Mouse (Mus musculus): ENCODE results near the gene Ankrd44. TPM values are rescaled to one million over a fixed set of nuclear protein-coding genes. Genes with fewer than 3 reads are reported as not detected.

Ankrd44 gene
- polyA plus RNA-seq, 1 experiment from 2014 or later = 14.7 TPM

GRCm38 (mm10) chr1:54877014-54877413 is 49.2 kb downstream of the Ankrd44 start:
- Histone ChIP-seq H3K4me1 (no peaks in the 10 kb centered on the region), H3K9me3 (no peaks in the 10 kb centered on the region), H3K4me3 (no peak overlapping the region), H3K9ac (no peak overlapping the region), H3K27me3 (replicated peaks) (no peaks in the 10 kb centered on the region), H3K4me2 (replicated peaks) (no peak overlapping the region), H3K36me3 (no peaks in the 10 kb centered on the region), H3K27ac (no peak overlapping the region)
- 96% methylated on average over 5 of the region's 5 CpGs for WGBS
- no peak for ATAC-seq (ENCODE audit: low FRiP score, low read depth)

- Histone ChIP-seq H3K9ac (no peak overlapping the region), H3K27ac (no peak overlapping the region), H3K4me3 (no peak overlapping the region), H3K9me3 (no peaks in the 10 kb centered on the region), H3K4me2 (replicated peaks) (no peak overlapping the region), H3K4me1 (no peaks in the 10 kb centered on the region), H3K36me3 (no peaks in the 10 kb centered on the region), H3K27me3 (replicated peaks) (no peaks in the 10 kb centered on the region)
- no peak for ATAC-seq (ENCODE audit: low FRiP score, low read depth)
- 89% methylated on average over 6 of the region's 6 CpGs for WGBS
These were observed 52.1 kb downstream of the Ankrd44 start for GRCm38 (mm10) chr1:54874094-54874493.

GRCm38 (mm10) chr1:54872857-54873616 is 53.1 kb downstream of the Ankrd44 start:
- no peak overlapping the region for H3K9ac ChIP-seq
- H3K27ac ChIP-seq = no peak overlapping the region
- no peaks in the 10 kb centered on the region for H3K27me3 ChIP-seq (replicated peaks)
- 86% methylated on average over 9 of the region's 9 CpGs for WGBS
- no peaks in the 10 kb centered on the region for H3K9me3 ChIP-seq
- ATAC-seq (ENCODE audit: low FRiP score, low read depth) = no peak
- H3K4me2 ChIP-seq (replicated peaks) = no peak overlapping the region
- no peaks in the 10 kb centered on the region for H3K4me1 ChIP-seq
- no peaks in the 10 kb centered on the region for H3K36me3 ChIP-seq
- no peak overlapping the region for H3K4me3 ChIP-seq

GRCm38 (mm10) chr1:54871321-54871720 is 54.9 kb downstream of the Ankrd44 start:
- ATAC-seq (ENCODE audit: low FRiP score, low read depth) = no peak
- WGBS = 94% methylated on average over 1 of the region's 1 CpGs
- H3K27me3 ChIP-seq (replicated peaks) = no peaks in the 10 kb centered on the region
- H3K9me3 ChIP-seq = no peaks in the 10 kb centered on the region
- no peaks in the 10 kb centered on the region for H3K4me1 ChIP-seq
- H3K36me3 ChIP-seq = no peaks in the 10 kb centered on the region
- no peak overlapping the region for H3K4me2 ChIP-seq (replicated peaks)
- H3K9ac ChIP-seq = no peak overlapping the region
- H3K27ac ChIP-seq = no peak overlapping the region
- no peak overlapping the region for H3K4me3 ChIP-seq

DNA sequence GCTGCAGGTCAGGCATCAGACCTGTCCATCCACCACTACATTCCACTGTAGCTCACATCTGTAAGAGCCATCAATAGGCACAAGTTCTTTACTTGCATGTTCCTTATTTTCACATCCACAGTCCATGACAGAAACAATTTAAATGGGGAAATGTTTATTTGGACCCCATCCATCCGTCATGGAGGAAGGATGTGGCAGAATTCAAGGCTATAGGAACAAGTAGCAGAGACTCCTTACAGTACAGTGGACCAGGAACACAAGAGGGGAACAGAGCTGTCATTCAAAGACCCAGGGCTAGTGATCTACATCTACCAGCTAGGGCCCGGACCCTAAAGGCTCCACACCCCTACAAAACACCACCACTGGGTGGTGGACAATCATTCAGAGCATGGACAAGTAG is 55.6 kb downstream of the Ankrd44 start:
- H3K9ac ChIP-seq = no peak overlapping the region
- H3K4me2 ChIP-seq (replicated peaks) = no peak overlapping the region
- H3K4me1 ChIP-seq = no peaks in the 10 kb centered on the region
- no peaks in the 10 kb centered on the region for H3K9me3 ChIP-seq
- no peak for ATAC-seq (ENCODE audit: low FRiP score, low read depth)
- H3K36me3 ChIP-seq = no peaks in the 10 kb centered on the region
- no peak overlapping the region for H3K4me3 ChIP-seq
- no peaks in the 10 kb centered on the region for H3K27me3 ChIP-seq (replicated peaks)
- H3K27ac ChIP-seq = no peak overlapping the region
- 80% methylated on average over 2 of the region's 2 CpGs for WGBS

DNA sequence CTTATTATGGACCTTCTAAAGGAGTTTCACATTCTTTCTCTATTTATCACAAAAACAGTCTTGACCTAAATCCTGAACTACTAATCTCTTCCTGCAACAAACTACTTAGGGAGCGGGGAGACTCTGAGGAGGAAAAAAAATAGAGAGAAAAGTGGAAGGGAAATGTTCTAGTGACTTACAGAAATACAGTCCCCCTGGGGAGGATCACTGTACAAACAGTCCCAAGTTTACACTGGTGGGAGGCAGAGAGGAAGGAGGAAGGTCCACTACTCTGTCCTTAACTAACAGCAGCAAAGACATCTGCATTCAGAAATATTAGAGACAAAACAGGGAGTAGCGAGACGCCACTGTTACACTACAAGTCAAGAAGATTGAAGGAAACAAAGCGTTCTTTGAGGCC is 59.0 kb downstream of the Ankrd44 start:
- Histone ChIP-seq H3K9ac (no peak overlapping the region), H3K36me3 (no peaks in the 10 kb centered on the region), H3K27ac (no peak overlapping the region), H3K4me2 (replicated peaks) (no peak overlapping the region), H3K9me3 (no peaks in the 10 kb centered on the region), H3K4me3 (no peak overlapping the region), H3K4me1 (peaks cover 3% of the 10 kb centered on the region; the same call in 1 of the 2 replicates), H3K27me3 (replicated peaks) (no peaks in the 10 kb centered on the region)
- ATAC-seq (ENCODE audit: low FRiP score, low read depth) = no peak
- WGBS = 50% methylated on average over 4 of the region's 4 CpGs

DNA sequence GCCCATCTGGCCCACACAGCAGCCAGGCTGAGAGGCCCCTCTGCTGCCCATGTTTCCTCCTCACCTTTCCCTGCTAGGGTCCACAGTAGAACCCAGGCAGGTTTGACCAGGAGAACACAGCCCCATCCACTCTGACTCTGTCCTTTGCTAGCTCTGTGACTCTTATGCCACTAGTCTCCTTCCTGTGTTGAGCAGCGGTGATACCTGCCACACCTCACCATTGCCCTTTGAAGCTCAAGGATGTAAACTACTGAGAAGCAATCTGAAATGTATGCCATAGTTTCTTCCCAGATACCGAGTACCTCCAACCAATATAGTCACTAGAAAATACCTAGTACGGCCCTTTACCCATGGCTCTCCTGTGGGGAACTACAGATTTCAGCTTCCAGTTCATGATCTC is 60.1 kb downstream of the Ankrd44 start:
- H3K36me3 ChIP-seq = no peaks in the 10 kb centered on the region
- no peak overlapping the region for H3K4me3 ChIP-seq
- no peaks in the 10 kb centered on the region for H3K9me3 ChIP-seq
- peaks cover 6% of the 10 kb centered on the region; the same call in 1 of the 2 replicates for H3K4me1 ChIP-seq
- no peak overlapping the region for H3K4me2 ChIP-seq (replicated peaks)
- H3K9ac ChIP-seq = no peak overlapping the region
- ATAC-seq (ENCODE audit: low FRiP score, low read depth) = no peak
- no peak overlapping the region for H3K27ac ChIP-seq
- WGBS = 85% methylated on average over 3 of the region's 3 CpGs
- no peaks in the 10 kb centered on the region for H3K27me3 ChIP-seq (replicated peaks)

- H3K27ac ChIP-seq = no peak overlapping the region
- H3K4me1 ChIP-seq = peaks cover 6% of the 10 kb centered on the region; the same call in 1 of the 2 replicates
- ATAC-seq (ENCODE audit: low FRiP score, low read depth) = no peak
- no peaks in the 10 kb centered on the region for H3K27me3 ChIP-seq (replicated peaks)
- H3K4me3 ChIP-seq = no peak overlapping the region
- 83% methylated on average over 7 of the region's 7 CpGs for WGBS
- no peaks in the 10 kb centered on the region for H3K9me3 ChIP-seq
- H3K36me3 ChIP-seq = no peaks in the 10 kb centered on the region
- H3K4me2 ChIP-seq (replicated peaks) = no peak overlapping the region
- no peak overlapping the region for H3K9ac ChIP-seq
These were observed 61.1 kb downstream of the Ankrd44 start for GRCm38 (mm10) chr1:54864928-54865652.

- Histone ChIP-seq H3K9ac (no peak overlapping the region), H3K9me3 (no peaks in the 10 kb centered on the region), H3K27me3 (replicated peaks) (no peaks in the 10 kb centered on the region), H3K27ac (no peak overlapping the region), H3K36me3 (no peaks in the 10 kb centered on the region), H3K4me3 (no peak overlapping the region), H3K4me1 (peaks cover 6% of the 10 kb centered on the region; the same call in 1 of the 2 replicates), H3K4me2 (replicated peaks) (no peak overlapping the region)
- WGBS = 86% methylated on average over 5 of the region's 5 CpGs
- no peak for ATAC-seq (ENCODE audit: low FRiP score, low read depth)
These were observed 65.8 kb downstream of the Ankrd44 start for GRCm38 (mm10) chr1:54860361-54860760.

DNA sequence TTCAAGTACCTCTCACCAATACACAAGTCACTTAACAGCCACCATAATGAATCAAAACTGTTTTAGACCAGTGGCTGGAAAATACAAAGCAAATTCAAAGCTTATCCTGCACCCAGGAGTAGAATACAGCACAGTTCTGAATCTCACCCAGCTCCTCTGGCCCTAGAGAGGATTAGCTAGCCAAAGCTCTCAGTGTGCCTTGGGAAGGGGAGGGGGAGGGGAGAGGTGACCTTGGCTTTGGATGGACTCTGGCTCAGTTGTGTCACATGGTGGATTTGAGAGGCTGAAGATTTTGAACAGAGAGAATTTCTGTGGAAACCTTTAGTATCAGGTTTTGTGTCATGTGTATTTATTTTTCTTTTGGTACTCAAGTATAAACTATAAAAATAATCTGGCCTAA is 66.3 kb downstream of the Ankrd44 start:
- H3K9me3 ChIP-seq = no peaks in the 10 kb centered on the region
- peaks cover 6% of the 10 kb centered on the region; the same call in 1 of the 2 replicates for H3K4me1 ChIP-seq
- H3K27ac ChIP-seq = no peak overlapping the region
- no peak for ATAC-seq (ENCODE audit: low FRiP score, low read depth)
- no peaks in the 10 kb centered on the region for H3K27me3 ChIP-seq (replicated peaks)
- no peak overlapping the region for H3K4me3 ChIP-seq
- H3K9ac ChIP-seq = no peak overlapping the region
- H3K4me2 ChIP-seq (replicated peaks) = no peak overlapping the region
- no peaks in the 10 kb centered on the region for H3K36me3 ChIP-seq

DNA sequence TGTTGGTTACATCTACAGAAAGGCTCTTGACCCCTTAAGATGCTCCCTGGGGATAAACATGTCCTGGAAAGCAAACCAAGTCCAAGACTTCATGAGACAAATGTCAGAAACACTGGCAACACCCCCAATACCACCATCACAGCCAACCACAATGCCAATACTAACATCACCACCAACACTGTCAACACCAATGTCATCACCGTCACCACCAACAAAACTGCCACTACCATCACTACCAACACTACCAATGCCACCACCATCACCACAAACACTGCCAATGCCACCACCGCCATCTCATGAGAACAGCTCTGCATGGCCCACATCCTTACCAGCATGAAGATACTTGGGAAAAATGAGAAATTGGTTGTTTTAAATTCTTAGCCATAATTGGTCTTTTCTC is 67.3 kb downstream of the Ankrd44 start:
- no peak overlapping the region for H3K4me2 ChIP-seq (replicated peaks)
- no peak overlapping the region for H3K9ac ChIP-seq
- H3K27me3 ChIP-seq (replicated peaks) = no peaks in the 10 kb centered on the region
- no peak for ATAC-seq (ENCODE audit: low FRiP score, low read depth)
- H3K36me3 ChIP-seq = no peaks in the 10 kb centered on the region
- no peaks in the 10 kb centered on the region for H3K9me3 ChIP-seq
- no peak overlapping the region for H3K27ac ChIP-seq
- 92% methylated on average over 2 of the region's 2 CpGs for WGBS
- peaks cover 9% of the 10 kb centered on the region for H3K4me1 ChIP-seq
- H3K4me3 ChIP-seq = no peak overlapping the region

GRCm38 (mm10) chr1:54856502-54856901 is 69.7 kb downstream of the Ankrd44 start:
- Histone ChIP-seq H3K4me1 (peaks cover 9% of the 10 kb centered on the region), H3K27ac (no peak overlapping the region), H3K9ac (no peak overlapping the region), H3K4me2 (replicated peaks) (no peak overlapping the region), H3K4me3 (no peak overlapping the region), H3K27me3 (replicated peaks) (no peaks in the 10 kb centered on the region), H3K36me3 (no peaks in the 10 kb centered on the region), H3K9me3 (no peaks in the 10 kb centered on the region)
- WGBS = 93% methylated on average over 7 of the region's 7 CpGs
- no peak for ATAC-seq (ENCODE audit: low FRiP score, low read depth)
